Mouse (Mus musculus) heart, embryonic 11.5 days (tissue): ENCODE data around the gene Cnbd2. TPM values are rescaled to one million over a fixed set of nuclear protein-coding genes. Genes with fewer than 3 reads are reported as not detected.

Source experiments
- ATAC-seq: fragments of 200-750 bp; cut with Nextera tagmentation; replicated peaks from 2 replicates; pipeline ENCODE4 v1.8.0; 2017; ENCODE audit warnings: moderate library complexity; ENCODE audit not compliant: insufficient number of reproducible peaks, low FRiP score, low TSS enrichment
- H3K27ac ChIP-seq: fragments of 300-500 bp; sonication (generic); 2 replicates; pipeline ENCODE4 v1.5.1; 2014; ENCODE audit warnings: mild to moderate bottlenecking, low read depth, low read length
- H3K27me3 ChIP-seq: fragments of 300-500 bp; sonication (generic); 2 replicates; pipeline ENCODE4 v1.6.1; 2014; ENCODE audit warnings: mild to moderate bottlenecking, low read length, mixed read lengths; ENCODE audit not compliant: control insufficient read depth, insufficient read depth
- H3K36me3 ChIP-seq: fragments of 300-500 bp; sonication (generic); 2 replicates; pipeline ENCODE4 v1.6.1; 2014; ENCODE audit warnings: mild to moderate bottlenecking, low read length, moderate library complexity, mixed read lengths; ENCODE audit not compliant: control insufficient read depth, insufficient read depth
- H3K4me1 ChIP-seq: fragments of 300-500 bp; sonication (generic); 2 replicates; pipeline ENCODE4 v1.6.1; 2014; ENCODE audit warnings: low read length; ENCODE audit not compliant: control insufficient read depth, insufficient read depth
- H3K4me2 ChIP-seq: fragments of 300-500 bp; sonication (generic); 2 replicates; pipeline ENCODE4 v1.6.1; 2014; ENCODE audit warnings: mild to moderate bottlenecking, moderate library complexity
- H3K4me3 ChIP-seq: fragments of 300-500 bp; sonication (generic); 2 replicates; pipeline ENCODE4 v1.5.1; 2014; ENCODE audit warnings: low read depth, low read length
- H3K9ac ChIP-seq: fragments of 300-500 bp; sonication (generic); 2 replicates; pipeline ENCODE4 v1.6.1; 2014; ENCODE audit warnings: mild to moderate bottlenecking, low read depth, low read length, moderate library complexity
- H3K9me3 ChIP-seq: fragments of 300-500 bp; sonication (generic); replicated peaks from 2 replicates; pipeline ENCODE4 v1.6.1; 2016; ENCODE audit warnings: low read length; ENCODE audit not compliant: control insufficient read depth
- WGBS: fragments of 180-500 bp; shearing (Covaris S2); extraction: QIAGEN DNeasy Blood & Tissue Kit; methylation state at CpG from one replicate; pipeline ENCODE4 v1.1.7; 2014; ENCODE audit not compliant: insufficient replicate concordance; 5-methylcytosine and 5-hydroxymethylcytosine counted together
- microRNA-seq: library from miRNA; unstranded; fragments of <30 nt; microRNA quantifications from one replicate; pipeline ENCODE4, GENCODE M21; 2016; ENCODE audit warnings: borderline number of aligned reads
- polyA plus RNA-seq: library from polyadenylated mRNA; unstranded; fragments of >200 nt; fragmentation: Nextera tagmentation; extraction: Ambion mirVana; gene quantifications from 2 replicates; pipeline ENCODE4 v1.2.1, GENCODE M21; 2014

Cnbd2 gene
- polyA plus RNA-seq, 1 experiment from 2014 or later, result 2.3 TPM

- no peak for ATAC-seq
- peaks cover 21% of the 10 kb centered on the region for H3K4me1 ChIP-seq
- H3K9me3 ChIP-seq, result no peaks in the 10 kb centered on the region
- H3K4me2 ChIP-seq, result peak overlapping the region; percentile 99
- peak overlapping the region; percentile 76 for H3K9ac ChIP-seq
- peaks cover 50% of the 10 kb centered on the region for H3K27me3 ChIP-seq
- peak overlapping the region; percentile 68 for H3K4me3 ChIP-seq
- H3K36me3 ChIP-seq, result no peaks in the 10 kb centered on the region
- no peak overlapping the region for H3K27ac ChIP-seq
- 14% methylated on average over 14 of the region's 14 CpGs for WGBS
These were observed 108.2 kb downstream of the Cnbd2 start for GRCm38 (mm10) chr2:156420327-156420693.

DNA sequence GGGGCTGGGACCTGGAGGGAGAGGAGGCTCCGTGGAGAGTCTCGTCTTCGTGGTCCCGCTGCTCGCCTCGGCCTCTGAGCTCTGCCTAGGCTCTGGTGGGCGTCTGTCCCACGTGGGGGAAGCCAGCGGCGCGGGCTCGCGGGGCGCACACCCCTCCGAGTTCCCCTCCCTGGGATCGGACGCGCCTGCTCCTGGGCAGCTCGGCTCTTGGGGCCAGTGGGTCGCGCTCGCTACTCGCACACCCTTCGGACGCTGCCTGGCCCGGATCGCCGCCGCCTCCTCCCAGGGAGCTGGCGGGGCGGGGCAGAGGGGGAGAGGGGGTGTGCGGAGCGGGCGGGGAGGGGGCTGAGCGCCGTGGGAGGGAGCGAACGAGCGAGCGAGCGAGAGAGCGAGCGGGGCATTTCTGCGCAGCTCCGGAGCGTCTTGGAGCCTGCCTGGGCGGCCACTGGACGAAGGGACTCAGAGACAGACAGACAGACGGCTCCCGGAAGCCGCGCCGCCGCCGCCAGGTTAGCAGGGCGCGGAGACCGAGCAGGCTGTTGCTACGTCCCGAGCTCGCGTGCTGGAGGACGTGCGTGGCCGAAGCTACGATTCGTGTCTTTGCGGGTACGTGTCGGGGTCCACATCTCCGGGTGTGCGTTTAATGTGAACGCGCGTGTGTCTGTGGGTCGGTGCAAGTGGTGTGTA lies 108.7 kb downstream of the Cnbd2 start, which contains the start of gene Epb41l1:
Epb41l1 (plus strand) TSS at position 216 of the 687 bp plus-strand sequence.
- peak within 1 kb of the TSS; percentile 68 for H3K4me3 ChIP-seq
- no peaks in the 10 kb centered on the region for H3K9me3 ChIP-seq
- H3K9ac ChIP-seq, result peak within 1 kb of the TSS; percentile 76
- no peak within 1 kb of the TSS for H3K27ac ChIP-seq
- no peaks in the 10 kb centered on the region for H3K36me3 ChIP-seq
- peak within 1 kb of the TSS; percentile 99 for H3K4me2 ChIP-seq
- H3K27me3 ChIP-seq, result peaks cover 50% of the 10 kb centered on the region
- under 1% methylated on average over 73 of the region's 76 CpGs for WGBS
- 0 out of 2 replicates have a peak, but pooled peaks have one; percentile 35 for ATAC-seq
- peaks cover 21% of the 10 kb centered on the region for H3K4me1 ChIP-seq

DNA sequence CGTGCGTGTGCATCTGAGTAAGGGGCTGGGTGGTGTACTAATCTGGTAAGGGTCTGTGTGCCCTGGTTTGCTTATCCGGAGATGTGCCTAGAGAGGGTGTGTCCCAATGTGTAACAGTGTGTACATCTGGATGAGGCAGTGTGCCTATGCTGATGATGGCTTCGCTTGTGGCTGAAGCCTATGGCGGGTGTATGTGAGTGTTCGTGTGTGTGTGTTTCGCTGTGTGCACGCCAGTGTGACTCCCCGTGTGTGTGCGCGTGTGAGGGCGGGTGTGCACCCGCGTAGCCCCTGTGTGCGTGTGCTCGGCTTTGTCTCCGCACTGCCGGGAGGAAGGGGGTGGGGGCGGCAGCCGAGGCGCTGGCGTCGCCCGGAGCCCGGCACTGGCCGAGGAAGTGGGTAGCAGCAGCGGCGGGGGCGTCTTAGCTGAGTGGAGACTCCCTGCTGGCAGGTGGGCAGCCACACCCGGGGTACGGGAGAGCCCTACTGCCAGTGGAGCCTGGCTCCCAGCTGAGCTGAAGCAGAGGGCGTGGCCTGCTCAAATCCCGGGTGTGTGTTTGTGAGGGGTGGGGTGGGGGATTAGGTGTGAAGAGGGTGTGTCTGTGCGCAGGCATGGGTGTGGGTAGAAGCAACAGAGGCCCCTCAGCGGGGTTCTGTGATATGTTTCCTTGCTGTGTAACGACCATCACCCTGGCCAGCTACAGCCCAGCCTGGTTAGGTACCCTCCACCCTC lies 109.4 kb downstream of the Cnbd2 start:
- Histone ChIP-seq H3K36me3 (no peaks in the 10 kb centered on the region), H3K4me2 (peak overlapping the region; percentile 99), H3K9me3 (no peaks in the 10 kb centered on the region), H3K27ac (no peak overlapping the region), H3K27me3 (peaks cover 50% of the 10 kb centered on the region), H3K4me1 (peaks cover 21% of the 10 kb centered on the region), H3K4me3 (peak overlapping the region; percentile 68), H3K9ac (peak overlapping the region; percentile 76)
- WGBS, result under 1% methylated on average over 36 of the region's 36 CpGs
- peak; percentile 44; the same call in 1 of the 2 replicates for ATAC-seq

GRCm38 (mm10) chr2:156422631-156423030 lies 110.5 kb downstream of the Cnbd2 start:
- peak overlapping the region; percentile 42 for H3K4me2 ChIP-seq
- no peaks in the 10 kb centered on the region for H3K36me3 ChIP-seq
- H3K4me1 ChIP-seq, result peaks cover 21% of the 10 kb centered on the region
- 2% methylated on average over 8 of the region's 8 CpGs for WGBS
- no peak overlapping the region for H3K4me3 ChIP-seq
- peaks cover 52% of the 10 kb centered on the region for H3K27me3 ChIP-seq
- no peaks in the 10 kb centered on the region for H3K9me3 ChIP-seq
- no peak for ATAC-seq
- H3K9ac ChIP-seq, result no peak overlapping the region
- H3K27ac ChIP-seq, result no peak overlapping the region

GRCm38 (mm10) chr2:156423672-156424071 lies 111.6 kb downstream of the Cnbd2 start:
- H3K36me3 ChIP-seq, result no peaks in the 10 kb centered on the region
- H3K4me3 ChIP-seq, result no peak overlapping the region
- H3K9ac ChIP-seq, result no peak overlapping the region
- WGBS, result 68% methylated on average over 4 of the region's 4 CpGs
- H3K9me3 ChIP-seq, result no peaks in the 10 kb centered on the region
- ATAC-seq, result no peak
- peaks cover 21% of the 10 kb centered on the region for H3K4me1 ChIP-seq
- no peak overlapping the region for H3K4me2 ChIP-seq
- no peak overlapping the region for H3K27ac ChIP-seq
- peaks cover 46% of the 10 kb centered on the region for H3K27me3 ChIP-seq

Small RNA genes lying within 50 kb of the gene (microRNA-seq; reads per million reads assigned to microRNA genes)
- gene Gm22758, result not detected
- not detected for gene Gm22759

Other genes with a start within 250 kb of the Cnbd2 start
- 2.4 and 3.3 TPM in 2 replicates for gene Spag4, start 247.1 kb upstream of the Cnbd2 start, polyA plus RNA-seq
- gene Cpne1, start 200.3 kb upstream of the Cnbd2 start, polyA plus RNA-seq, result 29.5 and 35.7 TPM in 2 replicates
- gene Rbm12, start 200.3 kb upstream of the Cnbd2 start, polyA plus RNA-seq, result 22.3 and 25.8 TPM in 2 replicates
- gene Gm28036, start 185.2 kb upstream of the Cnbd2 start, polyA plus RNA-seq, result 11.6 and 14.1 TPM in 2 replicates
- gene Romo1, start 168.3 kb upstream of the Cnbd2 start, polyA plus RNA-seq, result 428 and 430 TPM in 2 replicates
- 55.7 and 58.2 TPM in 2 replicates for gene Nfs1, start 168.1 kb upstream of the Cnbd2 start, polyA plus RNA-seq
- 465 and 476 TPM in 2 replicates for gene Rbm39, start 132.1 kb upstream of the Cnbd2 start, polyA plus RNA-seq
- 61.1 and 62.7 TPM in 2 replicates for gene Phf20, start 115.8 kb upstream of the Cnbd2 start, polyA plus RNA-seq
- 50.6 and 59.0 TPM in 2 replicates for gene Scand1, start 405 bp downstream of the Cnbd2 start, polyA plus RNA-seq
- 1.6 and 2.3 TPM in 2 replicates for gene Epb41l1, start 108.6 kb downstream of the Cnbd2 start, polyA plus RNA-seq
- gene Aar2, start 235.3 kb downstream of the Cnbd2 start, polyA plus RNA-seq, result 26.5 and 27.0 TPM in 2 replicates